Mouse (Mus musculus) MEL (cell line): ENCODE results near the gene Fars2. TPM values are rescaled to one million over a fixed set of nuclear protein-coding genes. Genes with fewer than 3 reads are reported as not detected.

Experiments
- DNase-seq: peaks from one replicate; pipeline ENCODE4 v3.0.0; 2011; ENCODE audit warnings: low read depth, low spot score
- H3K27ac ChIP-seq: 2 replicates; pipeline ENCODE4 v1.5.1; 2012; ENCODE audit warnings: low read depth, mild to moderate bottlenecking, control low read depth, low read length, moderate library complexity; ENCODE audit not compliant: control insufficient read depth
- H3K27me3 ChIP-seq, 2 experiments: fragments of 150-350 bp in 1 of 2; sonication (generic) in 1 of 2; 2 replicates each; pipeline ENCODE4 v1.6.1; 2012; ENCODE audit warnings: low read length in 2 of 2, mild to moderate bottlenecking in 2 of 2, improper control_type of control experiment in 1 of 2, moderate library complexity in 1 of 2; ENCODE audit not compliant: insufficient read depth in 2 of 2, control insufficient read depth in 1 of 2
- H3K36me3 ChIP-seq, 2 experiments: 2 replicates each; pipeline ENCODE4 v1.6.1; 2012 to 2014; ENCODE audit warnings: low read length in 2 of 2, improper control_type of control experiment in 1 of 2, inconsistent platforms in 1 of 2, mild to moderate bottlenecking in 1 of 2; ENCODE audit not compliant: insufficient read depth in 2 of 2, control insufficient read depth in 1 of 2
- H3K4me1 ChIP-seq, 2 experiments: fragments of 150-350 bp in 1 of 2; sonication (generic) in 1 of 2; 2 replicates each; pipeline ENCODE4 v1.6.1; 2012; ENCODE audit warnings: low read length in 2 of 2, improper control_type of control experiment in 1 of 2, mild to moderate bottlenecking in 1 of 2; ENCODE audit not compliant: insufficient read depth in 2 of 2, control insufficient read depth in 1 of 2
- H3K4me3 ChIP-seq, 2 experiments: fragments of 150-350 bp in 1 of 2; sonication (generic) in 1 of 2; 2 replicates each; pipeline ENCODE4 v1.5.1; 2012; ENCODE audit warnings: low read depth in 2 of 2, low read length in 2 of 2, mild to moderate bottlenecking in 2 of 2, moderate library complexity in 2 of 2, control low read depth in 1 of 2, improper control_type of control experiment in 1 of 2; ENCODE audit not compliant: control insufficient read depth in 1 of 2, insufficient read depth in 1 of 2
- H3K79me2 ChIP-seq: 2 replicates; pipeline ENCODE4 v1.6.1; 2012; ENCODE audit warnings: mild to moderate bottlenecking, low read length, moderate library complexity; ENCODE audit not compliant: control insufficient read depth, poor library complexity, insufficient read depth
- H3K9ac ChIP-seq: 2 replicates; pipeline ENCODE4 v1.6.1; 2012; ENCODE audit warnings: low read depth, mild to moderate bottlenecking, control low read depth, low read length, moderate library complexity; ENCODE audit not compliant: control insufficient read depth, poor library complexity, severe bottlenecking
- H3K9me3 ChIP-seq: fragments of 150-350 bp; sonication (generic); replicated peaks from 2 replicates; pipeline ENCODE4 v1.6.1; 2012; ENCODE audit warnings: mild to moderate bottlenecking, low read length, improper control_type of control experiment, moderate library complexity; ENCODE audit not compliant: insufficient read depth
- BHLHE40 ChIP-seq: IDR thresholded peaks from 2 replicates; pipeline ENCODE4 v1.6.1; 2012; ENCODE audit warnings: low read depth, mild to moderate bottlenecking, inconsistent platforms, low read length, improper control_type of control experiment, borderline replicate concordance
- CHD1 ChIP-seq: IDR thresholded peaks from 2 replicates; pipeline ENCODE4 v1.6.1; 2012; ENCODE audit warnings: low read depth, mild to moderate bottlenecking, inconsistent platforms, low read length, improper control_type of control experiment
- CHD2 ChIP-seq: IDR thresholded peaks from 2 replicates; pipeline ENCODE4 v1.6.1; 2011; ENCODE audit warnings: low read length, improper control_type of control experiment
- CTCF ChIP-seq, 3 experiments: IDR thresholded peaks in 2 of 3; conservative IDR thresholded peaks in 1 of 3; 2 replicates each; pipeline ENCODE4 v1.5.1; 2011 to 2012; ENCODE audit warnings: low read length in 3 of 3, low read depth in 2 of 3, mild to moderate bottlenecking in 2 of 3, improper control_type of control experiment in 1 of 3, inconsistent platforms in 1 of 3, mixed read lengths in 1 of 3, moderate library complexity in 1 of 3; ENCODE audit not compliant: control insufficient read depth in 1 of 3, insufficient read depth in 1 of 3, poor library complexity in 1 of 3, severe bottlenecking in 1 of 3
- ELF1 ChIP-seq: IDR thresholded peaks from 2 replicates; pipeline ENCODE4 v1.6.1; 2014; ENCODE audit warnings: low read depth, mild to moderate bottlenecking, inconsistent platforms, low read length, improper control_type of control experiment, moderate library complexity
- EP300 ChIP-seq, 2 experiments: IDR thresholded peaks; 2 replicates each; pipeline ENCODE4 v1.6.1; 2011; ENCODE audit warnings: improper control_type of control experiment in 2 of 2, low read length in 2 of 2, low read depth in 1 of 2, mild to moderate bottlenecking in 1 of 2
- ETS1 ChIP-seq: IDR thresholded peaks from 2 replicates; pipeline ENCODE4 v1.6.1; 2012; ENCODE audit warnings: low read depth, mild to moderate bottlenecking, inconsistent platforms, low read length, improper control_type of control experiment, moderate library complexity
- GATA1 ChIP-seq: IDR thresholded peaks from 2 replicates; pipeline ENCODE4 v1.6.1; 2011; ENCODE audit warnings: low read depth, low read length, improper control_type of control experiment
- HCFC1 ChIP-seq: IDR thresholded peaks from 2 replicates; pipeline ENCODE4 v1.6.1; 2012; ENCODE audit warnings: low read depth, mild to moderate bottlenecking, inconsistent platforms, low read length, improper control_type of control experiment, moderate library complexity
- JUND ChIP-seq: IDR thresholded peaks from 2 replicates; pipeline ENCODE4 v1.6.1; 2011; ENCODE audit warnings: low read depth, mild to moderate bottlenecking, improper control_type of control experiment, low read length
- MAX ChIP-seq: IDR thresholded peaks from 2 replicates; pipeline ENCODE4 v1.6.1; 2011; ENCODE audit warnings: low read length, improper control_type of control experiment
- MXI1 ChIP-seq: IDR thresholded peaks from 2 replicates; pipeline ENCODE4 v1.6.1; 2011; ENCODE audit warnings: mild to moderate bottlenecking, low read depth, low read length, improper control_type of control experiment
- MYB ChIP-seq: IDR thresholded peaks from 2 replicates; pipeline ENCODE4 v1.6.1; 2011; ENCODE audit warnings: mild to moderate bottlenecking, low read depth, low read length, improper control_type of control experiment
- MYC ChIP-seq: IDR thresholded peaks from 2 replicates; pipeline ENCODE4 v1.6.1; 2011; ENCODE audit warnings: low read depth, mild to moderate bottlenecking, low read length, improper control_type of control experiment, moderate library complexity
- NELFE ChIP-seq: IDR thresholded peaks from 2 replicates; pipeline ENCODE4 v1.6.1; 2011; ENCODE audit warnings: low read depth, low read length, improper control_type of control experiment
- NRF1 ChIP-seq: IDR thresholded peaks from 2 replicates; pipeline ENCODE4 v1.6.1; 2014; ENCODE audit warnings: low read depth, mild to moderate bottlenecking, inconsistent platforms, low read length, improper control_type of control experiment, moderate library complexity; ENCODE audit not compliant: poor library complexity, insufficient read depth, severe bottlenecking
- POLR2AphosphoS5 ChIP-seq: IDR thresholded peaks from 2 replicates; pipeline ENCODE4 v1.6.1; 2012; ENCODE audit warnings: low read depth, borderline replicate concordance, mild to moderate bottlenecking, inconsistent platforms, low read length, moderate library complexity, mixed read lengths
- RAD21 ChIP-seq: IDR thresholded peaks from 2 replicates; pipeline ENCODE4 v1.6.1; 2011; ENCODE audit warnings: mild to moderate bottlenecking, low read depth, low read length, improper control_type of control experiment
- RCOR1 ChIP-seq: IDR thresholded peaks from 2 replicates; pipeline ENCODE4 v1.6.1; 2012; ENCODE audit warnings: low read depth, mild to moderate bottlenecking, inconsistent platforms, low read length, improper control_type of control experiment
- SIN3A ChIP-seq: IDR thresholded peaks from 2 replicates; pipeline ENCODE4 v1.6.1; 2012; ENCODE audit warnings: low read length, improper control_type of control experiment, inconsistent platforms
- SMC3 ChIP-seq: IDR thresholded peaks from 2 replicates; pipeline ENCODE4 v1.6.1; 2011; ENCODE audit warnings: low read depth, low read length, improper control_type of control experiment
- TAL1 ChIP-seq: IDR thresholded peaks from 2 replicates; pipeline ENCODE4 v1.6.1; 2012; ENCODE audit warnings: mild to moderate bottlenecking, inconsistent platforms, low read length, moderate library complexity, mixed read lengths
- TCF12 ChIP-seq: IDR thresholded peaks from 2 replicates; pipeline ENCODE4 v1.6.1; 2014; ENCODE audit warnings: low read depth, mild to moderate bottlenecking, inconsistent platforms, low read length, improper control_type of control experiment, moderate library complexity
- UBTF ChIP-seq: IDR thresholded peaks from 2 replicates; pipeline ENCODE4 v1.6.1; 2012; ENCODE audit warnings: low read depth, mild to moderate bottlenecking, inconsistent platforms, low read length, improper control_type of control experiment, moderate library complexity, borderline replicate concordance; ENCODE audit not compliant: insufficient read depth
- USF1 ChIP-seq: IDR thresholded peaks from 2 replicates; pipeline ENCODE4 v1.6.1; 2014; ENCODE audit warnings: low read depth, mild to moderate bottlenecking, inconsistent platforms, low read length, improper control_type of control experiment, moderate library complexity
- ZC3H11A ChIP-seq: IDR thresholded peaks from 2 replicates; pipeline ENCODE4 v1.6.1; 2012; ENCODE audit warnings: low read depth, mild to moderate bottlenecking, inconsistent platforms, low read length, improper control_type of control experiment
- polyA plus RNA-seq, 2 experiments: library from polyadenylated mRNA; stranded (reverse) in 1 of 2; unstranded in 1 of 2; fragments of >175 nt in 1 of 2; fragments of >200 nt in 1 of 2; gene quantifications; 2 replicates each; pipeline versions ENCODE4 v1.2.1 to v1.2.4; 2012; ENCODE audit warnings: low replicate concordance in 2 of 2, low read depth in 1 of 2; ENCODE audit not compliant: insufficient read length in 2 of 2, insufficient read depth in 1 of 2, missing spikeins in 1 of 2
- total RNA-seq: library from RNA; depleted of rRNA; stranded (reverse); fragments of 300-350 nt; gene quantifications from 2 replicates; pipeline ENCODE4 v1.2.3, GENCODE M21; 2012

Fars2 gene
- total and polyA plus RNA-seq, 3 experiments, result 32.6 to 39.2 TPM; not detected in 1

DNA sequence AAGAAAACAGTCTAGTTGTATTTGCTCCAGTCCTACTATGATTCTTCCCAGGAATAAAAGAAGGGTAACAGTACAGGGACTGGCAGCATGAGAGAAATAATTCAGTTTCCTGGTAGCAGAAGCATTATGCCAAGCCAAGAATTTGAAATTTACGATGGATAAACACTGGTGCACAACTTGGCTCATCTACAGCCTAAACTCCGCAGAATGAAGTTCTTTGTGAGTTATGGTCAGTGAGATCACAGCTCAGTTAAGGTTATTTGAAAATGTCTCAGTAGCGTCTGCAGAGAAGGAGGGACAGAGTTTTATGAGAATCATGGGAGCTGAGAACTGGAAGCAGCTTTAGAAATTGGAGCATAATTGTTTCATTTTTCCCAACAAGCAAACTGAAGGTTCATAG lies 31.2 kb upstream of the Fars2 start:
- TF ChIP-seq ELF1 (no peak), MXI1 (no peak), HCFC1 (no peak), SIN3A (no peak), POLR2AphosphoS5 (no peak), MYC (no peak), ETS1 (no peak), CTCF (IDR thresholded peaks at IDR 0.05 in 2 of 3, conservative IDR thresholded peaks at IDR 0.05 in 1 of 3; ENCODE audit: control insufficient read depth in 1 of 3, insufficient read depth in 1 of 3, low read depth in 2 of 3, low read length in 3 of 3, poor library complexity in 1 of 3, severe bottlenecking in 1 of 3) (no peak), TCF12 (no peak), MAX (no peak)
- Histone ChIP-seq H3K4me1 (peaks cover 15 to 21% of the 10 kb centered on the region in 2 experiments), H3K27me3 (no peaks in the 10 kb centered on the region), H3K36me3 (peaks cover 13 to 30% of the 10 kb centered on the region in 2 experiments), H3K9ac (no peak overlapping the region), H3K27ac (no peak overlapping the region), H3K79me2 (no peaks in the 10 kb centered on the region), H3K4me3 (no peak overlapping the region), H3K9me3 (no peaks in the 10 kb centered on the region)
- no peak for DNase-seq

DNA sequence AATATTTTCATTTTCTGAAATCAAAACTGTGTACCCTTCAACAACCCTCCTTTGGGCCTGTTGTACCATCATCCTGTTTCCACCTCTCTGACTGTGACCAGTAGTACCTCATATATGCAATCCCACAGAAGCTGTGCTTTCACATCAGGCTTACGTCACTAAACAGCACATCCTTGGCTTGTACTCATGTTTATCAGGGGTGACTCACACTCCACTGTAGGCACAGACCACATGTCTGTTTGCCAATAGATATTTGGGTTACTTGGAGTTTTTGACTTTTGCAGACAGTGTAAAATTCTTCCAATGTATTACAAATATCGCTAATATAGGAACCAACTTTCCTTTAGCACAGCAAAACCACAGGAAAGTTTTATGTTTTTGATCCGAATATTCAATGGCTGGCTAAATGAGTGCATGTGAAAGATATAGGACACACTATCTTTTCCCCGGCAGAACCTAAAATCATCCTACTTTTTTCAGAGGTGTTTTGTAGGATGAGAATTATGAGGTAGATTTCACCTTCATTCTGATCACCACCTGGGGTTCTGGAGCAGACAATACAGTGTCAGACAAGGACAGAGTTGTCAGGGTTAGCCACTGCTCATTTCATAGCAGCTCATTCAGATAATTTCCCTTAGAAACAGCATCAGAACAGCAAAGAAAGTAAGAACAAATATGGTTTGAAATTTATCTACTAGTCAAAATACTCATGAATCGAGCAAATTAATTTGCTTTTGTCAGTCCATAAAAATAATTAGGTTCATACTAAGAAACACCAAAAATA lies 30.4 kb upstream of the Fars2 start:
- H3K27ac ChIP-seq, result peak overlapping the region; percentile 67
- no peaks in the 10 kb centered on the region for H3K27me3 ChIP-seq
- no peak for TF ChIP-seq ZC3H11A
- TF ChIP-seq UBTF, result no peak
- TF ChIP-seq TCF12, result peak; percentile 84
- peak; percentile 32; the same call in 1 of the 2 replicates for TF ChIP-seq USF1
- no peak for TF ChIP-seq MYB
- peak; percentile 76; the same call in 1 of the 2 replicates for TF ChIP-seq MYC
- no peak for TF ChIP-seq CHD2
- no peak for TF ChIP-seq NRF1
- no peak for TF ChIP-seq RAD21
- TF ChIP-seq ETS1, result peak; percentile 95
- peak; percentile 79 for TF ChIP-seq GATA1
- TF ChIP-seq MAX, result peak; percentile 38; the same call in 1 of the 2 replicates
- TF ChIP-seq MXI1, result peak; percentile 73
- no peak for TF ChIP-seq NELFE
- TF ChIP-seq TAL1, result peak; percentile 80
- TF ChIP-seq SIN3A, result peak; percentile 73; the same call in 1 of the 2 replicates
- TF ChIP-seq HCFC1, result no peak
- TF ChIP-seq SMC3, result no peak
- TF ChIP-seq RCOR1, result peak; percentile 55; the same call in 1 of the 2 replicates
- peak; percentile 28; the same call in 1 of the 2 replicates for TF ChIP-seq BHLHE40
- TF ChIP-seq EP300 (IDR thresholded peaks at IDR 0.05; ENCODE audit: low read depth in 1 of 2, low read length in 2 of 2), result peak; percentile 82 to 90
- TF ChIP-seq CHD1, result no peak
- no peak for TF ChIP-seq POLR2AphosphoS5
- peak; percentile 93 for TF ChIP-seq JUND
- peaks cover 15 to 21% of the 10 kb centered on the region in 2 experiments for H3K4me1 ChIP-seq
- peak; percentile 83 for DNase-seq
- no peaks in the 10 kb centered on the region for H3K79me2 ChIP-seq
- H3K9me3 ChIP-seq, result no peaks in the 10 kb centered on the region
- H3K36me3 ChIP-seq, result peaks cover 5 to 30% of the 10 kb centered on the region in 2 experiments
- no peak overlapping the region for H3K9ac ChIP-seq
- H3K4me3 ChIP-seq, result no peak overlapping the region
